Comparison of ENCODE assay signal across 12 mouse cellular contexts in the genomic region with DNA sequence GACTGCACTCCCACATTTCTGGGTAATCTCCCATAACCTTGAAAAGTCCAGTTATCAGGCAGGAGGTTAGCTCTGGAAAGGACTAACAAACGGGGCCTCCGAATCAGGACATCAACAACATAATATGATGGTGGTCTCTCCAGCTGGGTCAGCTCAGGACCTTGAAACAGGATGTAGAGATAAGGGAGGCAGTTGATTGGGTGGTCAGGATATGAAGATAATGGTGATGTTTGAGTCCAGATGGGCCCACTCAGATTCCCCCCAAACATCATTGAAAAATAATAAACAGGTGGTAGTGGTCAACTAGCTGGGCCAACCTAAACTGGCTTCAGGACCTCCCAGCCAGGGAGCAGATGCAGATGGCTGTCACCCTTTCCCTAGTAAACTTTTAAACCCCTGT.
"Had no signal": no experiment of that assay in that cellular context is flagged by ENCODE, and none has a peak within 500 bp of the region (broad histone marks: within the 10 kb centered on the region; RNA-seq: fewer than 3 reads in every experiment).

No protein-coding gene starts in this region.

- H3K27ac ChIP-seq: hindbrain, postnatal 0 days; layer of hippocampus, adult 2 months; limb, embryonic 12.5 days; liver, embryonic 13.5 days; midbrain, embryonic 13.5 days; stomach, embryonic 15.5 days had no signal

- H3K4me2 ChIP-seq: limb, embryonic 12.5 days; liver, embryonic 13.5 days; midbrain, embryonic 13.5 days; stomach, embryonic 15.5 days had no signal

- ATAC-seq: hindbrain, postnatal 0 days; liver, postnatal 0 days; midbrain, embryonic 13.5 days had no signal

- H3K4me3 ChIP-seq: layer of hippocampus, adult 2 months; limb, embryonic 12.5 days; liver, embryonic 13.5 days; midbrain, embryonic 13.5 days; stomach, embryonic 15.5 days had no signal

- H3K9me3 ChIP-seq: limb, embryonic 12.5 days; liver, embryonic 13.5 days; midbrain, embryonic 13.5 days; stomach, embryonic 15.5 days had no signal

- H3K27me3 ChIP-seq: limb, embryonic 12.5 days; liver, embryonic 13.5 days; midbrain, embryonic 13.5 days; stomach, embryonic 15.5 days had no signal

- H3K36me3 ChIP-seq: limb, embryonic 12.5 days; liver, embryonic 13.5 days; midbrain, embryonic 13.5 days; stomach, embryonic 15.5 days had no signal

- H3K9ac ChIP-seq: limb, embryonic 12.5 days; liver, embryonic 13.5 days; liver, postnatal 0 days; midbrain, embryonic 13.5 days; stomach, embryonic 15.5 days had no signal

- DNase-seq: kidney, postnatal 36 days; liver; liver, embryonic 13.5 days; liver, postnatal 0 days; right cerebral cortex, postnatal 14 days; thymus, adult 2 months; thymus, postnatal 25 days had no signal

- H3K4me1 ChIP-seq: limb, embryonic 12.5 days; liver, embryonic 13.5 days; midbrain, embryonic 13.5 days; stomach, embryonic 15.5 days had no signal
